Mouse (Mus musculus) liver, embryonic 12.5 days (tissue): ENCODE data around the gene Cysltr2. TPM values are rescaled to one million over a fixed set of nuclear protein-coding genes. Genes with fewer than 3 reads are reported as not detected.

Experiments used
- ATAC-seq: fragments of 200-750 bp; cut with Nextera tagmentation; 2 replicates; pipeline ENCODE4 v1.8.0; 2017; ENCODE audit warnings: moderate number of reproducible peaks, mild to moderate bottlenecking, moderate library complexity
- H3K27ac ChIP-seq: fragments of 300-500 bp; sonication (generic); 2 replicates; pipeline ENCODE4 v1.5.1; 2016; ENCODE audit warnings: mild to moderate bottlenecking
- H3K27me3 ChIP-seq: fragments of 300-500 bp; sonication (generic); replicated peaks from 2 replicates; pipeline ENCODE4 v1.6.1; 2016; ENCODE audit warnings: mild to moderate bottlenecking, moderate library complexity
- H3K36me3 ChIP-seq: fragments of 300-500 bp; sonication (generic); 2 replicates; pipeline ENCODE4 v1.6.1; 2016; ENCODE audit warnings: mild to moderate bottlenecking, moderate library complexity
- H3K4me1 ChIP-seq: fragments of 300-500 bp; sonication (generic); 2 replicates; pipeline ENCODE4 v1.6.1; 2016
- H3K4me2 ChIP-seq: fragments of 300-500 bp; sonication (generic); 2 replicates; pipeline ENCODE4 v1.6.1; 2016; ENCODE audit warnings: mild to moderate bottlenecking, moderate library complexity
- H3K4me3 ChIP-seq: fragments of 300-500 bp; sonication (generic); 2 replicates; pipeline ENCODE4 v1.5.1; 2016; ENCODE audit warnings: mild to moderate bottlenecking, moderate library complexity
- H3K9ac ChIP-seq: fragments of 300-500 bp; sonication (generic); 2 replicates; pipeline ENCODE4 v1.6.1; 2016; ENCODE audit warnings: mild to moderate bottlenecking, moderate library complexity
- H3K9me3 ChIP-seq: fragments of 300-500 bp; sonication (generic); replicated peaks from 2 replicates; pipeline ENCODE4 v1.6.1; 2016; ENCODE audit warnings: mild to moderate bottlenecking, moderate library complexity
- WGBS: fragments of 180-500 bp; shearing (Covaris S2); methylation state at CpG from one replicate; pipeline ENCODE4 v1.1.7; 2016; ENCODE audit not compliant: insufficient replicate concordance; 5-methylcytosine and 5-hydroxymethylcytosine counted together
- polyA plus RNA-seq: library from polyadenylated mRNA; unstranded; fragments of >200 nt; fragmentation: Nextera tagmentation; extraction: Ambion mirVana; gene quantifications from 2 replicates; pipeline ENCODE4 v1.2.1, GENCODE M21; 2016

Cysltr2 gene
- 0.29 and 0.30 TPM in 2 replicates for polyA plus RNA-seq

DNA sequence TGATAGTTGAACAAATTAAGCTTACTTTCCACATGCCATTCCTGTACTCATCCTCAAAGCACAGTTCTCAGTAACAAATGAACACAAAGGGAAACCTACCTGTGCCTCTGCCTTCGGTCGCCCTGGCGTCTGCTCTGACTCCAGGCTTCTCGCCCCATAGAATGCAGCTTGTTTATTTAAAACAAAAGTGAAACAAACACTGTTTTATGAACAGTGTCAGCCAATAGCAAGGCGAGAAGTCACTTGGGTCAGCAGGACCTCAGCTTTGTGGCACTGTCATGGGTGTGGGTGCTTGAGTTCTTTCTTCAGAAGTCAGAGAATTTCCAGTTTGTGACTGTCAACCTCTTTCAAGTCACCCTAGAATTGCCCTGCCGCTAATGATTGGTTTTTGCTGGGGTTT lies at the start of gene Cysltr2:
Cysltr2 (minus strand) TSS at position 178 of the 400 bp plus-strand sequence.
- H3K4me2 ChIP-seq, result no peak within 1 kb of the TSS
- no peaks in the 10 kb centered on the region for H3K9me3 ChIP-seq
- H3K4me3 ChIP-seq, result no peak within 1 kb of the TSS
- H3K36me3 ChIP-seq, result no peaks in the 10 kb centered on the region
- 61% methylated on average over 6 of the region's 6 CpGs for WGBS
- no peak within 1 kb of the TSS for H3K9ac ChIP-seq
- H3K4me1 ChIP-seq, result no peaks in the 10 kb centered on the region
- H3K27me3 ChIP-seq, result no peaks in the 10 kb centered on the region
- no peak for ATAC-seq
- H3K27ac ChIP-seq, result no peak within 1 kb of the TSS

GRCm38 (mm10) chr14:73094802-73095550 lies 46.1 kb upstream of the Cysltr2 start:
- no peaks in the 10 kb centered on the region for H3K4me1 ChIP-seq
- H3K27me3 ChIP-seq, result 0 out of 2 replicates have a peak, but pooled peaks cover 9% of the 10 kb centered on the region
- no peaks in the 10 kb centered on the region for H3K36me3 ChIP-seq
- H3K4me3 ChIP-seq, result no peak overlapping the region
- no peak overlapping the region for H3K4me2 ChIP-seq
- no peak for ATAC-seq
- H3K9ac ChIP-seq, result no peak overlapping the region
- WGBS, result 61% methylated on average over 13 of the region's 13 CpGs
- H3K9me3 ChIP-seq, result no peaks in the 10 kb centered on the region
- no peak overlapping the region for H3K27ac ChIP-seq

DNA sequence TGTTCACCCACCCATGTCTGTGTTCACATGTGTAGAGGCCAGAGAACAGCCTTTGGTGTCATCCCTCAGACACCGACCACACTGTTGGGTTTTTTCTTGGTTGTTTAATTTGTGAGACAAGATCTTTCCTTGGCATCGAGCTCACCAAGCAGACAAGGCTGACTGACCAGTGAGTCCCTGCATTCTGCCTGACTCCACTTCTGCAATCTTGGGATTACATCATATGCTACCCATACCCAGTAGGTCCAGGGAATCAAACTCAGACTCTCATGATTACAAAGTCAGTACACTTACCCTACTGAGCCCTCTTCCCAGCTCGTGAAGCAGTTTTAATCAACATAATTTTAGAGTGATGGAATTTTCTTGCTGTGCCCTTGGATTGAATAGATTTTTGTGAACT lies 44.0 kb upstream of the Cysltr2 start:
- Histone ChIP-seq H3K4me1 (no peaks in the 10 kb centered on the region), H3K9ac (no peak overlapping the region), H3K4me3 (no peak overlapping the region), H3K9me3 (no peaks in the 10 kb centered on the region), H3K27me3 (no peaks in the 10 kb centered on the region), H3K4me2 (no peak overlapping the region), H3K27ac (no peak overlapping the region), H3K36me3 (no peaks in the 10 kb centered on the region)
- no peak for ATAC-seq
- WGBS, result 64% methylated on average over 3 of the region's 3 CpGs

DNA sequence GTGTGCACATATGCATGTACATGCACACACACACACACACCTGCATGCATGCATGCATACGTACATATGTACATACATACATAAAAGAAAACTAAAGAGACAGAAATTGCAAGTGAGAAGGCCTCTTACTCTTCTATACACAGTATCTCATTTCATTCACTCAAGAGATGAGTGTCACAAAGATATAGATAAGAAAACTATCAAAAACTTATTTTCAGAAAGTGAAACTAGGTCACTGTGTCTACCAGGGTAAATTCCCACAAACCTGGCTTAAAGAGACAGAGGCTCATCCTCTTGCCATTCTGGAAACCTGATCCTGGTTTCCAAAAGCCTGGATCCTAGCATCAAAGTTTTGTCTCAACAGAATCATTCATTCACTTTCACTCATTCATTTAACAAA lies 39.3 kb upstream of the Cysltr2 start:
- no peak for ATAC-seq
- no peak overlapping the region for H3K4me3 ChIP-seq
- no peaks in the 10 kb centered on the region for H3K27me3 ChIP-seq
- no peak overlapping the region for H3K27ac ChIP-seq
- H3K9me3 ChIP-seq, result no peaks in the 10 kb centered on the region
- no peaks in the 10 kb centered on the region for H3K4me1 ChIP-seq
- H3K36me3 ChIP-seq, result no peaks in the 10 kb centered on the region
- no peak overlapping the region for H3K4me2 ChIP-seq
- H3K9ac ChIP-seq, result no peak overlapping the region
- WGBS, result 82% methylated on average over 1 of the region's 1 CpGs

DNA sequence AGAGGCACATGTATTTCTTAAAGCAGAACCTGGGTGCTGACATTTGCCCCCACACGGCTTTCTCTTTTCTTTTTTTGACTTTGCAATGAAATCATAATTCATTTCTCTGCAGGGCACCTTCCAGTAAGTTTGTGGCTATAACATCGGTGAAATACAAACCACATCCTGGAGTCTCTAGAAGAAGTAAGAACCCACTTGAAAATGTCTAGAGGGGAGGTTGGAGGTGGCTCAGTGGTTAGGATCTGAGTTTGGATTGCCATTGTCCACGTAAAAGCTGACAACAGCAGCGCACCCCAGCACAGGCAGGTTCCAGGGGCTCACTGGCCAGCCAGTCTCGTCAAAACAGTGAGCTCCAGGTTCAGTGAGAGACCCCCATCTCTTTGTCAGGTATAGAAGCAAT lies 38.8 kb upstream of the Cysltr2 start:
- H3K9ac ChIP-seq, result no peak overlapping the region
- no peaks in the 10 kb centered on the region for H3K4me1 ChIP-seq
- H3K9me3 ChIP-seq, result no peaks in the 10 kb centered on the region
- H3K4me3 ChIP-seq, result no peak overlapping the region
- WGBS, result 59% methylated on average over 5 of the region's 5 CpGs
- H3K4me2 ChIP-seq, result no peak overlapping the region
- H3K36me3 ChIP-seq, result no peaks in the 10 kb centered on the region
- no peaks in the 10 kb centered on the region for H3K27me3 ChIP-seq
- ATAC-seq, result no peak
- H3K27ac ChIP-seq, result no peak overlapping the region

DNA sequence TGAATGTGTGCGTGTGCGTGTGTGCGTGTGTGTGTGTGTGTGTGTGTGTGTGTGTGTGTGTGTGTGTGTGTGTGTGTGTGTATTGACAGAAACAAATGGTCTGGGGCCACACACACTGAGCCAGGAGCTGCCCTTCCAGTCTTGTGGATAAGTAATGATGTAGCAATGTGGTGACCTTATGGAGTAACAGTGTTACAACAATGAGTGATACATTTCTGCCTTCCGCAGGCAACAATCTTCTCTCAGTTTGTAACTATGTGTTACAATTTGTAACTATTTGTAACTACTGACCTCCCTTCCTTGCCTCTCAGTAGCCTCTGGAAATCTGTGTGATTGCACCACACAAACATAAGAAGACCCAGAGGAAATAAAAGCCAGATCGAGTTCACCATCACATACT lies 38.3 kb upstream of the Cysltr2 start:
- H3K4me3 ChIP-seq, result no peak overlapping the region
- H3K9ac ChIP-seq, result no peak overlapping the region
- no peaks in the 10 kb centered on the region for H3K36me3 ChIP-seq
- WGBS, result 61% methylated on average over 5 of the region's 5 CpGs
- no peaks in the 10 kb centered on the region for H3K27me3 ChIP-seq
- no peaks in the 10 kb centered on the region for H3K9me3 ChIP-seq
- H3K4me1 ChIP-seq, result no peaks in the 10 kb centered on the region
- H3K27ac ChIP-seq, result no peak overlapping the region
- ATAC-seq, result no peak
- no peak overlapping the region for H3K4me2 ChIP-seq

DNA sequence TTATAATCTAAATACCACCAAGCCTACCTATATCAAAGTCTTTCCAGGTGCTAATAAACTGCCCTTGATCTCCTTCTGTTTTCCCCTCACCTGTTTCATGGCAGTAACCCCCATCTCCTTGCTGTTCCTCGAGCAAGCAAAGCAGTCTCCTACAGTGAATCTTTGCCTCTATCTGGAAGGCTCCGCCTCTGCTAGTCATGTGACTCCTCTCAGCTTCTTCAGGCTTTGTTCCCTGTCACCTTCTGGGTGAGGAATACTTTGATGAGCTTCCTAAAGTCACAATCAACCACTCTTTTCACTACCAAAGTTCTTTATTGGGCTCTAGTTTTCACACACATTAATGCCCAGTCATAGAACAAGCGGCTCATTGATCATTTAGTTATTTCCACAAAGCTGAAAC lies 37.5 kb upstream of the Cysltr2 start:
- Histone ChIP-seq H3K9ac (no peak overlapping the region), H3K4me3 (no peak overlapping the region), H3K4me1 (no peaks in the 10 kb centered on the region), H3K27ac (no peak overlapping the region), H3K9me3 (no peaks in the 10 kb centered on the region), H3K36me3 (no peaks in the 10 kb centered on the region), H3K4me2 (no peak overlapping the region), H3K27me3 (no peaks in the 10 kb centered on the region)
- WGBS, result 43% methylated on average over 3 of the region's 3 CpGs
- no peak for ATAC-seq

DNA sequence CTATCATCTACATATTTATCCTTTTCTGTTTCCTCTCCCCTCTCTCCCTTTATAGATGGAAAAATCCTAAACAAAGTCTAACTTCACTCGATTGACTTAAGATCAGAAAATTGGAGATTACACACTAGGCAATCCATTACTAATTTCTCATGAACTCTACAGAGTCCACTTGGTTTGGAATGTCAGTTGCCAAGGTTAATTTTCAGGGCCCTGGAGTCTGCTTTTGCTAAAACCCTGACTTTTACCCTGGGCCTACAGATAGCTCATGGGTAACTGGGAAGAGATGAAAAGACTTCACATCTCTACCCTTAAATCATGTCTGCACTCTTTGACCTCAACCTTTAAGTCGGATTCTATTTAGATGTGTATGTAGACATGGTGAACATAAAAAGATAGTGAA lies 34.6 kb upstream of the Cysltr2 start:
- no peak overlapping the region for H3K27ac ChIP-seq
- H3K9ac ChIP-seq, result no peak overlapping the region
- no peaks in the 10 kb centered on the region for H3K36me3 ChIP-seq
- no peaks in the 10 kb centered on the region for H3K9me3 ChIP-seq
- no peak overlapping the region for H3K4me3 ChIP-seq
- no peak overlapping the region for H3K4me2 ChIP-seq
- ATAC-seq, result no peak
- 56% methylated on average over 2 of the region's 2 CpGs for WGBS
- no peaks in the 10 kb centered on the region for H3K4me1 ChIP-seq
- H3K27me3 ChIP-seq, result no peaks in the 10 kb centered on the region

GRCm38 (mm10) chr14:73064460-73064859 lies 15.5 kb upstream of the Cysltr2 start:
- Histone ChIP-seq H3K4me1 (no peaks in the 10 kb centered on the region), H3K27me3 (no peaks in the 10 kb centered on the region), H3K27ac (no peak overlapping the region), H3K9ac (no peak overlapping the region), H3K4me3 (no peak overlapping the region), H3K9me3 (no peaks in the 10 kb centered on the region), H3K36me3 (no peaks in the 10 kb centered on the region), H3K4me2 (no peak overlapping the region)
- ATAC-seq, result no peak
- 62% methylated on average over 7 of the region's 7 CpGs for WGBS

DNA sequence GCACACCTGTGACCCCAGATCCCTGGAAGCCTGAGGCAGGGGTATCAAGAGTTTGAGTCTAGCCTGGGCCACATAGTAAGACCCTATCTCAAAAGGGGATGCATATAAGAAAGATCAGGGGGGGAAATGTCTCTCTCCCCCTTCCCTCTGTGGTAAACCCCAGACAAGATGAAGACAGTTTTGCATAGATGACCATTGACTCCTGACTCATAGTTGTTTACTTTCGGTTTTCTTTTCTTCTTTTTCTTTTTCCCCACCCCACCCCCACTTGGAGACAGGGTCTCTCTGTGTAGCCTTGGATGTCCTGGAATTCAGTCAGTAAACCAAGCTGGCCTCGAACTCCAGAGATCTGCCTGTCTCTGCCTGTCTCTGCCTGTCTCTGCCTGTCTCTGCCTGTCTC lies 9.8 kb upstream of the Cysltr2 start:
- Histone ChIP-seq H3K4me2 (no peak overlapping the region), H3K4me3 (no peak overlapping the region), H3K4me1 (no peaks in the 10 kb centered on the region), H3K9me3 (no peaks in the 10 kb centered on the region), H3K27ac (no peak overlapping the region), H3K27me3 (no peaks in the 10 kb centered on the region), H3K9ac (no peak overlapping the region), H3K36me3 (no peaks in the 10 kb centered on the region)
- 69% methylated on average over 2 of the region's 2 CpGs for WGBS
- no peak for ATAC-seq

- H3K9me3 ChIP-seq, result no peaks in the 10 kb centered on the region
- no peak overlapping the region for H3K9ac ChIP-seq
- no peak overlapping the region for H3K4me2 ChIP-seq
- ATAC-seq, result no peak
- H3K36me3 ChIP-seq, result no peaks in the 10 kb centered on the region
- WGBS, result 60% methylated on average over 10 of the region's 10 CpGs
- no peaks in the 10 kb centered on the region for H3K27me3 ChIP-seq
- no peak overlapping the region for H3K27ac ChIP-seq
- no peaks in the 10 kb centered on the region for H3K4me1 ChIP-seq
- no peak overlapping the region for H3K4me3 ChIP-seq
Observed at GRCm38 (mm10) chr14:73057764-73058163, 8.8 kb upstream of the Cysltr2 start.

DNA sequence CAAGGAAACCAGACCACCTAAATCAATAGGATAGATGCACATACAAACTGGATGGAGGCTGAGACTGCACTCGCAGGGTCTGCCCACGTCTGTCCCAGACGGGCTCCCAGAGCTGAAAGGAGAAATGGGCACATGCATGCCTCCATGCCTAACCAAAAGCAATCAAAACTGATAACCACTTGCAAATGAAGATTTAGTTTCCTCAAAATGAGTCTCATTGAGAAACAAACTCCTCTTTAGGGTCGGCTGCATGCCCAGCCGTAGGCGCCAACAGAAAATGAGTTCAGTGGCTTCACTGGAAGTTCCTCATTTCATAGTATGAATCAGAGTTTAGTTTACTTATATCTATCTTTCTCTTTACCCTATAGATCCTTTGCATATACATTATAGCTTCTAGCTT lies 7.9 kb upstream of the Cysltr2 start:
- Histone ChIP-seq H3K4me3 (no peak overlapping the region), H3K27me3 (no peaks in the 10 kb centered on the region), H3K4me2 (no peak overlapping the region), H3K36me3 (no peaks in the 10 kb centered on the region), H3K4me1 (no peaks in the 10 kb centered on the region), H3K27ac (no peak overlapping the region), H3K9me3 (no peaks in the 10 kb centered on the region), H3K9ac (no peak overlapping the region)
- ATAC-seq, result no peak
- WGBS, result 83% methylated on average over 6 of the region's 6 CpGs
